Mouse (Mus musculus) kidney, adult 9 months (tissue): Measurements from ENCODE around the gene Gm10837.

Experiments used
- DNase-seq: peaks from one replicate; pipeline ENCODE4 v3.0.0; 2022

Gene Gm10837

GRCm38 (mm10) chr14:122479461-122480109 is 10.8 kb upstream of the Gm10837 start:
- DNase-seq = no peak

- DNase-seq = no peak
These were observed 10.0 kb upstream of the Gm10837 start for GRCm38 (mm10) chr14:122480355-122480754.

GRCm38 (mm10) chr14:122481181-122481580 is 9.2 kb upstream of the Gm10837 start:
- DNase-seq = no peak

DNA sequence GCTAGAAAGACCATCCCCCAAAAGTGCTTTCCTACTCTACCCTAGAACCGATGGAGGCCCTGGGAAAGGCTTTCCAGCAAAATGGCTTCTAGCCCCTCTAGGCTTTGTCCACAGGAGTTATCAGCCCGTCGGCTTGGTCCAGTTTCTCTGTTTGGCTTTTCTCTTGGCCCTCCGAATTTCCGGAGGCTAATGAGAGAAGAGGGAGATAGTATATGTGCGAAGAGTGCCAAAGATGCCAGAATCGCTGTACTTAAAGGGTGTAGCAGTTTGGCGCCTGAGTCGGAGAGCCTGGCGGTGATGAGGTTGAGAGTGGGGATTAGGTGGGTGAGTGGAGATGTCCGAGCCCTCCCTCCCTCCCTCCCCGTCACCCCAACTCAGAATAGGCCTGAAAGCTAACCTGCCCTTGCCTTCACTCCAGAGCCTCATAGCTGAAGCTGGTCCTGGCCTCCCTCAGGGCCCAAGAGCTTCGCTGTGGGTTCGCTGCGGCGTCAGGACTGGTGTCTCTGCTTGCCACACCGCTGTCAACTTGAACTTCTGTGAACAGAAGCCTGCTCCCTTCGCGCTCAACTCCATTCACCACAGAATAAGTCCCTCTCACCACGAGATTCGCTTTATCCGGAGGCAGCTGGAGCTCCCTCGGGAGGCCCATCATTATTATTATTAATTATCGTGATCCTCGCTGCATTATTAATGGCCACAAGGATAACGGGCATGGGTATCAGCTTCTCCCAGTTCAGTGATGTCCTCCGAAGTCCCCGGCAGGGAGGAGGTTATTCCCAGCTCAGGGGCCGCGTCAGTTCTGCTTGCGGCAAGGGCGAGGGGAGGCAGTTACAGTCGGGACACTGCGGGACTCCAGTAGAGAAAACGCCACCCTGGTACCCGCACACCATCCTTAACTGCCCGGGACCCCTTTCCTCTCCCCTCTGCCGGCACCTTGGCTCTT is 8.0 kb upstream of the Gm10837 start:
- no peak for DNase-seq

GRCm38 (mm10) chr14:122483024-122483385 is 7.4 kb upstream of the Gm10837 start:
- DNase-seq = no peak

GRCm38 (mm10) chr14:122483556-122484421 is 6.6 kb upstream of the Gm10837 start:
- DNase-seq = no peak

DNA sequence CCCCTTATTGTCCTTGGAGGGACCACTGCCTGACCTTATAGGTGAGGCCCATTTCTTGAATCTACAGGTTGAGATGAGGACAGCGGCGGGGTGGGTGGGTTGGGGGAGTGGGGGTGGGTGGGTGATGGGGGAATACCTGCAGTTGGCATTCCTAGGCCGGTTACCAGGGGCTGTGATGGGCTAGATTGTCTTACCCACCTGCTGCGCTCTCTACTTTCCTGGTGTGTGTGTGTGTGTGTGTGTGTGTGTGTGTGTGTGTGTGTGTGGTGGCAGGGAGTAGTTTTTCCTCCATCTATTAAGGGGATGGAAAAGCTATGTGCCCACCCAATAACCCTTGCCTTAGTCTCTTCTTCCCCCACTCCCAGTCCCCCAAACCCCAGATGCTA is 5.9 kb upstream of the Gm10837 start:
- no peak for DNase-seq

- DNase-seq = no peak
These were observed 5.4 kb upstream of the Gm10837 start for GRCm38 (mm10) chr14:122484844-122485551.

GRCm38 (mm10) chr14:122485635-122486181 is 4.7 kb upstream of the Gm10837 start:
- no peak for DNase-seq

GRCm38 (mm10) chr14:122486611-122487010 is 3.8 kb upstream of the Gm10837 start:
- DNase-seq = no peak

DNA sequence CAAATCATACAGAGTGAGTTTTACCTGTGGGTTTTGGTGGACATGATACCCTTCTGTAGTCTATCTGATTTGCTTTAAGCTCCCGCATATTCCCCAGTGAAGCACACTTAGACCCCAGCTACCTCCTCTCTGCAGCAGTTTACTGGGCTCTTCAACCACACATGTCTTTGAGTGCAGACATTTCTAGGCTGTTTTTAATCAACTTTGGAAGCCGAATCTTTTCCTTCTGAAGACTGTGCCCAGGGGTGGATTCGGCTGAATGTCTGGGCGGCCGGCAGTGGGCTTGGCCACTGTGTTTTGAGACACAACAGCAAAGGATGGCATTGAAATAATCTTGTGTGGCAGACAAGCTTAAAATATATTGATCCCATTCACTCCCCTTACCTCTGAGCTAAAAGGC is 3.0 kb upstream of the Gm10837 start:
- DNase-seq = no peak

DNA sequence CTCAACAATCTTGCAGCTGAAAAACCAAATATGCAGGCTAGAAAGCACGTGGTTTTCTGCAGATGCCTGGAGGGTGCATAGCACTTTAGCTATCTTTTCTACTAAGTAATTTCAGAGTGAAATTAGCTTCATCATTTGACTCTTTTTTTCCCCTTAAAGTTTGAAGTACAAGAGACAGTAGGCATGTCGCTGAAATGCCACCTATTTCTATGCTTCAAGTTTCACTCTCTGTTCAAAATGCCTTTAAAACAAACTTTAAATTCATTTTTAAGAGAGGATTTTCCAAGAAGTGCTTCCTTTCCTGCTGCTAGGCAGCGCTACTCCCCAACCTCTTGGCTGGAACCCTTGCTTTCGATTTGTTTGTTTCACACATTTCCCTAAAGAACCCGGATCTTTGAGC is 1.3 kb upstream of the Gm10837 start:
- DNase-seq = no peak

- no peak for DNase-seq
These were observed 536 bp upstream of the Gm10837 start for GRCm38 (mm10) chr14:122489686-122490414.

DNA sequence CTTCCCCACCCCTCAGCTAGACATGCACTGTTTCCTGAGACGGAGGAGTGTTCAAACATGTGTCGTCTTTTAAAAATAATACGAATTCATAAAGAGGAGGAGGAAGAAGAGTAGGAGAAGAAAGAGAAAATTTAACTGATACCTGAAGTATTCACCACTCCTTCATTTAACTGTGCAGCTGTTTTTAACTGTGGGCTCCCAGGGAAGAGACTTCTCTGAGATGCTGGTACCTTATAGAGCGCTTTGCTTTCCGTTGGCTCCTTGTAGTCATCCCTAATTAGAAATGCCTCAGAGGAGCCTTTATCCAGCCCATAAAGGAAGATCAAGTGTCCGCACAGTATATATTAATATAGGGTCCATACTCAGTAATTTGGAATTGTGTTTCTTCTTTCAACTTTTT is 1.1 kb downstream of the Gm10837 start:
- DNase-seq = no peak

- DNase-seq = no peak
These were observed 1.6 kb downstream of the Gm10837 start for GRCm38 (mm10) chr14:122492015-122492414.

DNA sequence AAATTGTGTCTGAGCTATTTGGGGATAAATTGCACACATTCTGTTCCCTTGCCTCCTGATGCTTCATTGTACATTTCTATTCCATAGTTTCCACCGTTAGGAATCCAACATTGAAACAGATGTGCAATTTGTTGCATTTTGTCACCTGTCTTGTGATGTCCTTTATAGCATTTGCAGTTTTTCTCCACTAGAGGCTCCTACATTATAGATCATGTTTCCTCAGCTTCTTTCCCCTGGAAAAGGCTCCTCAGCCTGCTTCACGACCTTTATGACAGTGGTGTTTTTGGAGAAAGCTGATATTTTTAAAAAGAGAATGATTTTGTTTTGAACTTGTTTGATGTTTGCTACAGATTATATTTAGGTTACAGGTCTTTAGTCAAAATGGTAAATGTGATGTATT is 18.7 kb downstream of the Gm10837 start:
- DNase-seq = peak; percentile 48

DNA sequence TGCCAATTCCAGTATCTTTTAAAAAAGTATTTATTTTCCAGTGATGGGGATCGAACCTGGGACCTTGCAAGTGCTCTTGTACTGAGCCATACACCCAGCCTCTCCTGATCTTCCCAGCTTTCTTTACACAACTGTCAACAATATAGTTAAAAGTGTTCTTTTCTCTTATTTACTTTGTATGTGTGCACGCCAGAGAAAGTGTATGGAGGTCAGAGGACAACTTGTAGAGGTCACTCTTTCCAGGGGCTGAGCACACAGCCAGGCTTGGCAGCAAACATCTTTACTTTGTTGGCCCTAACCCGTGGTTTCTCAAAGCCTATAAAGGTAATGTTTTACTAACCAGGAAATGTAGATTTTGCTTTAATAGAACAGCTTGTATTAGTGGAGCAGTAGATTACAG is 21.1 kb downstream of the Gm10837 start:
- DNase-seq = peak; percentile 30

DNA sequence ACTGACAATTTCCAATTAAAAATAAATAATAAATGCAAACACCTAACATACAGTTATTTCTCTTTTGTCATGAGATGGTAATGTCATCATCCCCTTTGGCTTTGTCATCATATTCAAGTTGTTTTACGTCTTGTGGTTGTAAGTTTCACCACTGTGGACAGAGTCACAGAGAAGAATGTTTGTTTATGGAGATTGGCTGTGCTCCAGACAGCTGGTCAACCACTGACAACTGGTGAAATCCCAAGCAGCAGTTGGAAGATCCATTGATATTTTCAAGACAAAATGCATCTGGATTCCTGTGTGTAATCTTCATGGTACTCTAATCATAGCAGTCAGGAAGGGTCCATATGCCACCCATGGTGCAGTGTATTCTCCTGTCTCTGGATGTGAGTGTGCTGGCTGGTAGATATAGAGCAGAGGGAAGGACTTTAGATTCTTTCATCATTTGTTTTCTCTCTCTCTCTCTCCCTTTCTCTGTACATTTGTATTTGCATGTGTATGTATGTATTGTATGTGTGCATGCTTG is 23.2 kb downstream of the Gm10837 start:
- no peak for DNase-seq

DNA sequence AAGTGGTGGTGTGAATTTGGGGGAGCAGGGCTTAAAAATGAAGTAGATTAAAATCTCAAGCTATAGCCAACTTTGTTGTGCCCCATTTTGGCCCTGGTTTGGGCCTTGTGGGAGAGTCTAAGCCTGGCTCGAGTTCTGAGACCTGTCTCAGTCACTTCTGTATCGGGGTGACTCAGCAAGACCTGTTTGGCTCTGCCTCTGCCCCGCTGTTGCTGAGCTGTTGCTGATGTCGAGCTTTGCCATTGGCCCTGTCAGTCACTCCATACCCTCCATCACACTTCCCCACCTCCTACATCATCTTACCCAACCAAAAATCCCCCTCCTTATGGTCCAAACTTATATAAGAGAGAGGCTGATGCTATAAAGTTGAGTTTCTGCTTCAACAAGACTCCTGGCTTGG is 38.1 kb downstream of the Gm10837 start:
- no peak for DNase-seq

DNA sequence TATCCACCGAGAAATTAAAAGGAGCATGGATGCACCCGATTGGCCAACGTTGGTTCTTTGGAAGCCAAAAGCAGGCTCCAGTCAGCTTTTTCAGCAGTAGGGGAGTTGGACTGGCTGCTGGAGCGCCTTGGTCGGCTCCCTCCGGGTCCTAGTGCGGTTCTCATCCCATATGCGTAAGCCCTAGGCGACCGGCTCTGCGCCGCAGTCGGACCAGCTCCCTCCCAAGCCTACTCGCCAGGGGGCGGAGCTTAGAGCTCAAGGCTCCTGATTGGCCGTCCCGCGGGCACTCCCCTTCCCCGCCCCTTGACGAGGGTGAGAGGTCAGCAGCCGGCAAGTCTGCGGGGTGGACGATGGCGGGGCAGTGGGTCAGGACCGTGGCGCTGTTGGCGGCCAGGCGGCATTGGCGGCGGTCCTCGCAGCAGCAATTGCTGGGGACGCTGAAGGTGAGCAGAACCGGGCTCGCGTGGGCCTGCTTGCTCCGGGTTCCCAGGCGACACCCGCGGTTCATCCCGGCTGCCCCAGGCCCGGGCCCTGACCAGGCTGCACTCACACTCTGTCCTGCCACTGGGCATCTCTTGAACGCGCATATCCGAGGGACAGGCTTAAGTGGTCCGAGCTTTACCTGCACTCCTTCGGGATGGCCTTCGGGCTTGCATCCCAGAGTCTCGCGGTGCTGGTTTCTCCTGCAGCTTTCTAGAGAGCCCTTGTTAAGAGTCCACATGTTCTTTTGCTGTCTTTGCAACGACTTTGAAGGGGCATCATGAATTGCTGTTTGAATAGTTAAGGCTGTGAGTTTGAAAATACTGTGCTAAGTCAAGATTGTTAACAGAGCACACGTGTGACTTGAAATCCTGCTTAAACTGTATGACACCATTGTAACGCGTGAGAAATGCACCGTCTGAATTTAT is 43.9 kb downstream of the Gm10837 start, which contains the start of gene Pcca:
TSS of gene Pcca (plus strand) at position 308 of the 908 bp plus-strand sequence.
- peak; percentile 99 for DNase-seq
